Mouse (Mus musculus): ENCODE data around the gene Duoxa2. TPM values are rescaled to one million over a fixed set of nuclear protein-coding genes. Genes with fewer than 3 reads are reported as not detected.

Duoxa2 gene
- polyA plus RNA-seq, 1 experiment from 2014 or later: not detected

DNA sequence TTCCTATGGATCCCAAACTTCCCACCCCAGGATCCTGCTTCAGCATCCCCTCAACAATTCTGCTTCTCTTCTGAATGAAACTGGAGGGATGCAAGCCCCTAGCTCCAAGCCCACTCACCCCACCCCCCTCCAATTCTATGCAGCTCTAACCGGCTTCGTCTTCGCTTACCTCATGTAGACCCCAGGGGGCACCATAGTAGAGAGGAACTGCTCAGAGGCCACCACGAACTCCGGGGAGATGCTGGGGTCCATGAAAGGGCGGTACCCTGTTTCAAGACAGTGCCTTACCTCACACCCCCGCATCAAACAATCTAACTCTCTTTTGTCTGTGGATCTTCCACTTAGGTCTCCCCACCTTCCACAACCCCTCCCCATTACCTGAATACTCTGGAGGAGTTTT is 3.8 kb upstream of the Duoxa2 start:
- DNase-seq (ENCODE audit: low spot score) (peak; percentile 25), ATAC-seq (ENCODE audit: low FRiP score) (no peak)
- Histone ChIP-seq H3K9ac (ENCODE audit: low read depth, low read length) (no peak overlapping the region), H3K4me1 (replicated peaks; ENCODE audit: control insufficient read depth, insufficient read depth, low read length) (peaks cover 6% of the 10 kb centered on the region; the same call in 1 of the 2 replicates), H3K36me3 (ENCODE audit: control insufficient read depth, insufficient read depth, low read length) (no peaks in the 10 kb centered on the region), H3K9me3 (ENCODE audit: control insufficient read depth, low read length) (no peaks in the 10 kb centered on the region), H3K4me2 (replicated peaks; ENCODE audit: low read depth, low read length) (no peak overlapping the region), H3K4me3 (ENCODE audit: low read depth, low read length) (no peak overlapping the region), H3K27me3 (ENCODE audit: control insufficient read depth, insufficient read depth, low read length) (peaks cover 49% of the 10 kb centered on the region), H3K27ac (ENCODE audit: low read depth, low read length) (no peak overlapping the region)
- WGBS: 7% methylated on average over 7 of the region's 7 CpGs

DNA sequence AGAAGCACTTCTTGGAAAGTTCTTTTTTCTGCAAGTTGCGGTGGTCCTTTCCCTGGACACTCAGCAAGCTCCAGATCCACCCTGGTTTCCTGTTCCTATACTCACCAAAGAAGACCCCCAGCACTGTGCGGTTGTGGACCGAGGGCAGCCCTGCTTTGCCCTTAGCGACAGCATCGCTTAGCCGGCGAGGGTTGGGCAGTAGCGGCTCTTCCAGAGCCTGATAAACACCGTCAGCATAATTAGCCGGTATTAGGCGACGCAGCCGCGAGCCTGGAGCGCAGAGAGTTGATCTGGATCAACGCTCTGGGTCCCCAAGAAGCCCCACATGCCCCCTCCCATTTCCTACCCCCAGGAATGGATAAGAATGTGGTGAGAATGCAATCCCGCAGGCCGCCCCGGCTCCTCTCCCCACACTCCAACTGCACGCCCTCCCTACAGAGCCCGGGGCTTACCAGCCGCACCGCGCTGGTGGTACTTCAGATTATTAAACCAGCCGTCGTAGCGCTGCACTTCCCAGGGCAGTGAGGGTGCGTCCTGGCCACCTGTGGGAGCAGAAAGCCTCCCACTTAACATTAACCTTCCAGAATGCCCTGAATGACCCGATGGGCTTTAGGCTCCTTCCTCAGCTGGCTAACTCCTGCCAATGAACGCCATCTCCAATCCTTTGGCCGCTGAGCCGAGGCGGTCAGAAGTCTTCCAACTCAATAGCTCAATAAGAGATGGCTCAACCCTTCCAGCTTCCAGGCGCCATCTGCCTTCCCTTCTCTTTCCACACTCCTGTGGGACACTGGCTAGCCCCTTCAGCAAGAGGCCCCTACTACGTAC is 1.2 kb upstream of the Duoxa2 start:
- 2% methylated on average over 35 of the region's 35 CpGs for WGBS
- Histone ChIP-seq H3K9me3 (ENCODE audit: control insufficient read depth, low read length) (no peaks in the 10 kb centered on the region), H3K4me3 (ENCODE audit: low read depth, low read length) (0 out of 2 replicates have a peak overlapping the region, but pooled peaks have one; percentile 0), H3K27me3 (ENCODE audit: control insufficient read depth, insufficient read depth, low read length) (peaks cover 71% of the 10 kb centered on the region), H3K36me3 (ENCODE audit: control insufficient read depth, insufficient read depth, low read length) (no peaks in the 10 kb centered on the region), H3K4me2 (replicated peaks; ENCODE audit: low read depth, low read length) (no peak overlapping the region; the same call in 1 of the 2 replicates), H3K4me1 (replicated peaks; ENCODE audit: control insufficient read depth, insufficient read depth, low read length) (peaks cover 9% of the 10 kb centered on the region), H3K9ac (ENCODE audit: low read depth, low read length) (no peak overlapping the region), H3K27ac (ENCODE audit: low read depth, low read length) (no peak overlapping the region)
- peak; percentile 57 for DNase-seq (ENCODE audit: low spot score)
- ATAC-seq (ENCODE audit: low FRiP score): no peak

GRCm38 (mm10) chr2:122298096-122298499 is 602 bp upstream of the Duoxa2 start, which contains the start of gene Duox2:
TSS of gene Duox2 (minus strand) at chr2:122298449.
- no peak within 1 kb of the TSS for H3K9ac ChIP-seq (ENCODE audit: low read depth, low read length)
- ATAC-seq (ENCODE audit: low FRiP score): no peak
- peaks cover 9% of the 10 kb centered on the region for H3K4me1 ChIP-seq (replicated peaks; ENCODE audit: control insufficient read depth, insufficient read depth, low read length)
- H3K36me3 ChIP-seq (ENCODE audit: control insufficient read depth, insufficient read depth, low read length): no peaks in the 10 kb centered on the region
- no peak within 1 kb of the TSS for H3K27ac ChIP-seq (ENCODE audit: low read depth, low read length)
- peak within 1 kb of the TSS; percentile 6; the same call in 1 of the 2 replicates for H3K4me3 ChIP-seq (ENCODE audit: low read depth, low read length)
- no peaks in the 10 kb centered on the region for H3K9me3 ChIP-seq (ENCODE audit: control insufficient read depth, low read length)
- H3K27me3 ChIP-seq (ENCODE audit: control insufficient read depth, insufficient read depth, low read length): peaks cover 75% of the 10 kb centered on the region
- H3K4me2 ChIP-seq (replicated peaks; ENCODE audit: low read depth, low read length): peak within 1 kb of the TSS; percentile 25
- peak; percentile 58 for DNase-seq (ENCODE audit: low spot score)
- WGBS: 3% methylated on average over 13 of the region's 13 CpGs

DNA sequence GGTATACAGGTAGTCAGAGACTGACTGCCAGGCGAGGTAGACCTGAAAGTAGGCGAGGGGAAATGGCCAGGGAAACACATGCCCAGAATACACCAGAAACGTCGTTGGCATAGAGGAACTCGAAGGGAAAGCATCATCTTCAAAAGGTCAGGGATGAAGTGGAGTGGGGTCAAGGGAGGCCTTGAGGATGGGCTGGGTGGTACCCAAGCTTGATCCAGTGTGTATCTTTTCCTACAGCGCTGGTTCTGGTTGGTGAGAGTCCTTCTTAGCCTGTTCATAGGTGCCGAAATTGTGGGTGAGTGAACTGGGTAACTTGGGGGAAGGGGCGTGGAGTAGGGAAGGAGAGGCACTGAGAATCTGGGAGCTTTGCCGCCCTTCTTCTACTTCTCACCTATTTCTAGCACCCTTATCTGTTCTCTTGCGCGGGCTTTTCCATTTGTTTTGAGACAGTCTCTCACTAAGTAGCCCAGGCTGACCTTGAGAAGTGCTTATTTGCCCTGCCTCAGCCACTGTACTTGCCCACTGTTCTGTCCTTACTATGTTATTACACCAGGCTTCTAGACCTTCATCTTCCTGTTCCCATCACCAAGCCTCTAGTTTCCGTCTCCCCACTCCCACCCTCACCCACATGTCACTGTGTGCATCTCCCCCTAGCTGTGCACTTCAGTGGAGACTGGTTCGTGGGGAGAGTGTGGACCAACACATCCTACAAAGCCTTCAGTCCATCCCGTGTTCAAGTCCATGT is 1.4 kb downstream of the Duoxa2 start:
- Histone ChIP-seq H3K4me2 (replicated peaks; ENCODE audit: low read depth, low read length) (no peak overlapping the region), H3K9me3 (ENCODE audit: control insufficient read depth, low read length) (no peaks in the 10 kb centered on the region), H3K27me3 (ENCODE audit: control insufficient read depth, insufficient read depth, low read length) (peaks cover 69% of the 10 kb centered on the region), H3K9ac (ENCODE audit: low read depth, low read length) (no peak overlapping the region), H3K4me1 (replicated peaks; ENCODE audit: control insufficient read depth, insufficient read depth, low read length) (peaks cover 9% of the 10 kb centered on the region), H3K27ac (ENCODE audit: low read depth, low read length) (no peak overlapping the region), H3K4me3 (ENCODE audit: low read depth, low read length) (no peak overlapping the region), H3K36me3 (ENCODE audit: control insufficient read depth, insufficient read depth, low read length) (no peaks in the 10 kb centered on the region)
- 6% methylated on average over 14 of the region's 14 CpGs for WGBS
- peak; percentile 38 for DNase-seq (ENCODE audit: low spot score)
- ATAC-seq (ENCODE audit: low FRiP score): no peak

DNA sequence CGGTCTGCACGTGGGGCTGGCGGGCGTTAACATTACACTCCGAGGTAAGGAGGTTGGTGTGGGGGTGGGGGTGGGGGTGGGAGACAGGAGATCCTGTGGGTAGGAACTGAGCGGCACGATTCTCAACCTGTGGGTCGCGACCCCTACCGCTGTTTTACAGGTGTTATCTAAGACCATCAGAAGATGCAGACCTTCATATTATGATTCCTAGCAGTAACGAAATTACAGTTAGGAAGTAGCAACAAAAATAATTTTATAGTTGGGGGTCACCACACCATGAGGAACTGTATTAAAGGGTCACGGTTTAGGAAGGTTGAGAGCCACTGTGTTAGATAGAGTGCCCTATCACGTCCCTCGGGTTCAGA is 1.9 kb downstream of the Duoxa2 start:
- Histone ChIP-seq H3K27me3 (ENCODE audit: control insufficient read depth, insufficient read depth, low read length) (peaks cover 65% of the 10 kb centered on the region), H3K4me2 (replicated peaks; ENCODE audit: low read depth, low read length) (no peak overlapping the region), H3K27ac (ENCODE audit: low read depth, low read length) (no peak overlapping the region), H3K4me1 (replicated peaks; ENCODE audit: control insufficient read depth, insufficient read depth, low read length) (peaks cover 9% of the 10 kb centered on the region), H3K36me3 (ENCODE audit: control insufficient read depth, insufficient read depth, low read length) (no peaks in the 10 kb centered on the region), H3K9me3 (ENCODE audit: control insufficient read depth, low read length) (no peaks in the 10 kb centered on the region), H3K9ac (ENCODE audit: low read depth, low read length) (no peak overlapping the region), H3K4me3 (ENCODE audit: low read depth, low read length) (no peak overlapping the region)
- ATAC-seq (ENCODE audit: low FRiP score): no peak
- no peak for DNase-seq (ENCODE audit: low spot score)
- 2% methylated on average over 14 of the region's 14 CpGs for WGBS

- peaks cover 9% of the 10 kb centered on the region for H3K4me1 ChIP-seq (replicated peaks; ENCODE audit: control insufficient read depth, insufficient read depth, low read length)
- no peaks in the 10 kb centered on the region for H3K9me3 ChIP-seq (ENCODE audit: control insufficient read depth, low read length)
- peak overlapping the region; percentile 61 for H3K4me2 ChIP-seq (replicated peaks; ENCODE audit: low read depth, low read length)
- ATAC-seq (ENCODE audit: low FRiP score): peak; percentile 33
- WGBS: 1% methylated on average over 48 of the region's 48 CpGs
- H3K27me3 ChIP-seq (ENCODE audit: control insufficient read depth, insufficient read depth, low read length): peaks cover 61% of the 10 kb centered on the region
- no peak overlapping the region for H3K9ac ChIP-seq (ENCODE audit: low read depth, low read length)
- peak overlapping the region; percentile 34 for H3K4me3 ChIP-seq (ENCODE audit: low read depth, low read length)
- H3K36me3 ChIP-seq (ENCODE audit: control insufficient read depth, insufficient read depth, low read length): no peaks in the 10 kb centered on the region
- DNase-seq (ENCODE audit: low spot score): peak; percentile 64
- H3K27ac ChIP-seq (ENCODE audit: low read depth, low read length): no peak overlapping the region
Measured at GRCm38 (mm10) chr2:122301081-122301920, 2.6 kb downstream of the Duoxa2 start.

DNA sequence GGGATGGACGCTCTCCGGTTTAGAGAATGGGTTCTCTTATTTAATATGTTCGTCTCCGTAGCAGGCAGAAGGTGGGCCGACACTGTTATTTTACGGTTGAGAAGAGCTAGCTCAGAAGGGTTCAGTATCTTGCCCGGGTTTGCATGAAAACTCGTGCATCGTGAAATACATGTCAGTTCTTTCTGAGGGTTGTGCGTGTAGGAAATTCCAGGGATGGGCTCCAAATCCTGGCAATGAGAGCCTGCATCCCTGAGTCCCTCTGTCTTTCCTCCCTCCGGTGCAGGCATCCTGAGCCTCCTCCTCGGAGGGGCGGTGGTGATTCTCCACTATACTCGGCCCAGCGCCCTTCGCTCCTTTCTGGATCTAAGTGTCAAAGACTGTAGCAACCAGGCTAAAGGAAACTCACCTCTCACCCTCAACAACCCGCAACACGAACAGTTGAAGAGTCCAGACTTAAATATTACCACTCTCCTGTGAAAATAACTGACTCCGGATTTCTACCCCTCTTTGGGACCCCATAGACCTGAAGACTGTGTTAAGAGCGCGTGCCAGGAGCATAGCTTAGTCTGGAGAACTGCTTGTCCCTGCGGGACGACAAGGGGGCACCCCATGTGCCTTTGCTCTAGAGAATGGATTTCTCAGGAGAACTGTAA is 3.3 kb downstream of the Duoxa2 start:
- ATAC-seq (ENCODE audit: low FRiP score): no peak
- WGBS: 9% methylated on average over 23 of the region's 23 CpGs
- Histone ChIP-seq H3K4me1 (replicated peaks; ENCODE audit: control insufficient read depth, insufficient read depth, low read length) (peaks cover 9% of the 10 kb centered on the region), H3K9me3 (ENCODE audit: control insufficient read depth, low read length) (no peaks in the 10 kb centered on the region), H3K4me2 (replicated peaks; ENCODE audit: low read depth, low read length) (peak overlapping the region; percentile 61), H3K27me3 (ENCODE audit: control insufficient read depth, insufficient read depth, low read length) (peaks cover 57% of the 10 kb centered on the region), H3K9ac (ENCODE audit: low read depth, low read length) (no peak overlapping the region), H3K27ac (ENCODE audit: low read depth, low read length) (no peak overlapping the region), H3K36me3 (ENCODE audit: control insufficient read depth, insufficient read depth, low read length) (no peaks in the 10 kb centered on the region), H3K4me3 (ENCODE audit: low read depth, low read length) (peak overlapping the region; percentile 34)
- peak; percentile 49 for DNase-seq (ENCODE audit: low spot score)
